Mouse (Mus musculus) cerebellum, adult 2 months (tissue): Measurements from ENCODE around the gene Spx.

Experiments
- CTCF ChIP-seq: fragments of 200-500 bp; IDR thresholded peaks from 2 replicates; pipeline ENCODE4 v1.5.1; 2011; ENCODE audit warnings: low read depth, mild to moderate bottlenecking, control low read depth, low read length, moderate library complexity, borderline replicate concordance; ENCODE audit not compliant: insufficient read depth
- POLR2A ChIP-seq: fragments of 200-500 bp; IDR thresholded peaks from 2 replicates; pipeline ENCODE4 v1.6.1; 2011; ENCODE audit warnings: low read length, control low read depth, borderline replicate concordance; ENCODE audit not compliant: insufficient read depth

GRCm38 (mm10) chr6:142411140-142411539, 2.1 kb upstream of the Spx start:
- TF ChIP-seq CTCF (no peak), POLR2A (no peak)
